ENCODE assay signal across 8 mouse cellular contexts in genomic region chr2:126033114-126033972, GRCm38 (mm10). TPM values are rescaled to one million over a fixed set of nuclear protein-coding genes. Genes with fewer than 3 reads are reported as not detected.
DNase-seq lines count a peak whose midpoint lies in the region; ATAC-seq lines count a peak whose summit lies in the region.

No protein-coding gene starts in this region.

- ATAC-seq in hindbrain, embryonic 11.5 days (ENCODE audit: low FRiP score), result no peak
- peak; percentile 40; the same call in 1 of the 2 replicates for ATAC-seq in hindbrain, embryonic 14.5 days (ENCODE audit: low FRiP score)
- peak; percentile 69; the same call in 1 of the 2 replicates for ATAC-seq in neural tube, embryonic 14.5 days (ENCODE audit: low read depth)

- no peaks in the 10 kb centered on the region for H3K36me3 ChIP-seq in hindbrain, embryonic 11.5 days (ENCODE audit: control insufficient read depth, insufficient read depth, low read length)
- no peaks in the 10 kb centered on the region for H3K36me3 ChIP-seq in hindbrain, embryonic 10.5 days
- no peaks in the 10 kb centered on the region for H3K36me3 ChIP-seq in hindbrain, embryonic 14.5 days (replicated peaks; ENCODE audit: control insufficient read depth, insufficient read depth)
- H3K36me3 ChIP-seq in neural tube, embryonic 14.5 days (ENCODE audit: control insufficient read depth, insufficient read depth, low read length), result no peaks in the 10 kb centered on the region

- no peaks in the 10 kb centered on the region for H3K27me3 ChIP-seq in hindbrain, embryonic 11.5 days (ENCODE audit: control insufficient read depth, insufficient read depth, low read length)
- no peaks in the 10 kb centered on the region for H3K27me3 ChIP-seq in hindbrain, embryonic 10.5 days (ENCODE audit: insufficient read depth, poor library complexity, severe bottlenecking)
- H3K27me3 ChIP-seq in hindbrain, embryonic 14.5 days (ENCODE audit: control insufficient read depth, insufficient read depth, low read length), result no peaks in the 10 kb centered on the region
- H3K27me3 ChIP-seq in neural tube, embryonic 14.5 days (ENCODE audit: control insufficient read depth, insufficient read depth, low read length), result no peaks in the 10 kb centered on the region

- intact Hi-C loops in heart, postnatal 25 days (cut with DNase I), result no loop called here

- 84% methylated on average over 8 of the region's 8 CpGs for WGBS in hindbrain, embryonic 11.5 days
- 85% methylated on average over 8 of the region's 8 CpGs for WGBS in hindbrain, embryonic 10.5 days
- 76% methylated on average over 8 of the region's 8 CpGs for WGBS in hindbrain, embryonic 14.5 days
- 79% methylated on average over 8 of the region's 8 CpGs for WGBS in neural tube, embryonic 14.5 days

- no peaks in the 10 kb centered on the region for H3K9me3 ChIP-seq in hindbrain, embryonic 11.5 days (ENCODE audit: control insufficient read depth, low read length)
- H3K9me3 ChIP-seq in hindbrain, embryonic 10.5 days, result no peaks in the 10 kb centered on the region
- no peaks in the 10 kb centered on the region for H3K9me3 ChIP-seq in hindbrain, embryonic 14.5 days (ENCODE audit: control insufficient read depth, low read length)
- no peaks in the 10 kb centered on the region for H3K9me3 ChIP-seq in neural tube, embryonic 14.5 days (ENCODE audit: control insufficient read depth, low read length)

- H3K4me2 ChIP-seq in hindbrain, embryonic 11.5 days (replicated peaks; ENCODE audit: low read depth, low read length), result no peak overlapping the region
- no peak overlapping the region for H3K4me2 ChIP-seq in hindbrain, embryonic 14.5 days (replicated peaks)
- no peak overlapping the region for H3K4me2 ChIP-seq in neural tube, embryonic 14.5 days (ENCODE audit: low read depth, low read length)

- H3K9ac ChIP-seq in hindbrain, embryonic 11.5 days (ENCODE audit: low read depth, low read length), result no peak overlapping the region
- no peak overlapping the region for H3K9ac ChIP-seq in hindbrain, embryonic 14.5 days
- no peak overlapping the region for H3K9ac ChIP-seq in neural tube, embryonic 14.5 days (replicated peaks; ENCODE audit: low read depth, low read length)

- no peak overlapping the region for H3K4me3 ChIP-seq in hindbrain, embryonic 11.5 days (ENCODE audit: low read depth, low read length)
- no peak overlapping the region for H3K4me3 ChIP-seq in hindbrain, embryonic 10.5 days
- H3K4me3 ChIP-seq in hindbrain, embryonic 14.5 days (replicated peaks; ENCODE audit: low read length), result no peak overlapping the region
- no peak overlapping the region for H3K4me3 ChIP-seq in neural tube, embryonic 14.5 days (ENCODE audit: low read depth, low read length)

- no peak overlapping the region for H3K27ac ChIP-seq in hindbrain, embryonic 11.5 days (ENCODE audit: low read depth, low read length)
- H3K27ac ChIP-seq in hindbrain, embryonic 10.5 days, result no peak overlapping the region
- H3K27ac ChIP-seq in hindbrain, embryonic 14.5 days, result no peak overlapping the region
- no peak overlapping the region for H3K27ac ChIP-seq in neural tube, embryonic 14.5 days (ENCODE audit: low read depth, low read length)

- DNase-seq in hindbrain, embryonic 11.5 days (ENCODE audit: low spot score), result peak; percentile 22
- no peak for DNase-seq in hindbrain, embryonic 10.5 days (ENCODE audit: low spot score)
- peak; percentile 7 for DNase-seq in thymus, postnatal 14 days
- DNase-seq in thymus, postnatal 0 days (ENCODE audit: low spot score), result no peak
- peak; percentile 66 for DNase-seq in hindbrain, embryonic 14.5 days (ENCODE audit: low spot score)
- no peak for DNase-seq in heart, postnatal 25 days (ENCODE audit: low spot score)
- no peak for DNase-seq in spleen, postnatal 4 days (ENCODE audit: low spot score in 2 of 2)

- H3K4me1 ChIP-seq in hindbrain, embryonic 11.5 days (replicated peaks; ENCODE audit: control insufficient read depth, insufficient read depth, low read length), result no peaks in the 10 kb centered on the region
- H3K4me1 ChIP-seq in hindbrain, embryonic 10.5 days (replicated peaks), result peaks cover 4% of the 10 kb centered on the region; the same call in 1 of the 2 replicates
- H3K4me1 ChIP-seq in hindbrain, embryonic 14.5 days (replicated peaks; ENCODE audit: control insufficient read depth, insufficient read depth, low read length), result no peaks in the 10 kb centered on the region
- no peaks in the 10 kb centered on the region for H3K4me1 ChIP-seq in neural tube, embryonic 14.5 days (ENCODE audit: control insufficient read depth, insufficient read depth, low read length)

RNA-seq across cellular contexts. Expression of gene Fgf7, which starts 1.1 kb away (rescaled TPM):
- 0.13 and 0.66 TPM in 2 replicates for polyA plus RNA-seq in hindbrain, embryonic 11.5 days (2014; fragmentation: Nextera tagmentation; extraction: Ambion mirVana)
- polyA plus RNA-seq in hindbrain, embryonic 10.5 days (2016; fragmentation: Nextera tagmentation; extraction: Ambion mirVana), result 0.14 and 0.56 TPM in 2 replicates
- polyA plus RNA-seq in thymus, postnatal 0 days (2015; fragmentation: Nextera tagmentation; extraction: Ambion mirVana), result 0.49 and 0.79 TPM in 2 replicates
- polyA plus RNA-seq in hindbrain, embryonic 14.5 days (2014; fragmentation: Nextera tagmentation; extraction: Ambion mirVana), result 0.35 and 0.84 TPM in 2 replicates
- 0.70 and 1.1 TPM in 2 replicates for polyA plus RNA-seq in neural tube, embryonic 14.5 days (2014; fragmentation: Nextera tagmentation; extraction: Ambion mirVana)
- 1 to 10 TPM; 1.5 to 1.7 TPM for total RNA-seq in heart, postnatal 25 days (2021)

Comparison
In these comparisons a context has a peak if more than half of its experiments do, and no peak if none do; other contexts are left out.
1. DNase-seq: peak in hindbrain, embryonic 11.5 days (single experiment), thymus, postnatal 14 days (single experiment) and hindbrain, embryonic 14.5 days (single experiment); none in hindbrain, embryonic 10.5 days (single experiment), thymus, postnatal 0 days (single experiment), heart, postnatal 25 days (single experiment) and spleen, postnatal 4 days (0 of 2).